Mouse (Mus musculus) CD4-positive, CD25-positive, alpha-beta regulatory T cell, adult 9 weeks (primary cell): Measurements from ENCODE around the gene Zfp955b. TPM values are rescaled to one million over a fixed set of nuclear protein-coding genes. Genes with fewer than 3 reads are reported as not detected.

Source experiments
- polyA plus RNA-seq: library from polyadenylated mRNA; unstranded; fragments of 100-300 nt; shearing (Covaris generic); gene quantifications from one replicate; pipeline ENCODE4 v1.2.1, GENCODE M21; 2017

Zfp955b gene
- polyA plus RNA-seq = 11.3 TPM

DNA sequence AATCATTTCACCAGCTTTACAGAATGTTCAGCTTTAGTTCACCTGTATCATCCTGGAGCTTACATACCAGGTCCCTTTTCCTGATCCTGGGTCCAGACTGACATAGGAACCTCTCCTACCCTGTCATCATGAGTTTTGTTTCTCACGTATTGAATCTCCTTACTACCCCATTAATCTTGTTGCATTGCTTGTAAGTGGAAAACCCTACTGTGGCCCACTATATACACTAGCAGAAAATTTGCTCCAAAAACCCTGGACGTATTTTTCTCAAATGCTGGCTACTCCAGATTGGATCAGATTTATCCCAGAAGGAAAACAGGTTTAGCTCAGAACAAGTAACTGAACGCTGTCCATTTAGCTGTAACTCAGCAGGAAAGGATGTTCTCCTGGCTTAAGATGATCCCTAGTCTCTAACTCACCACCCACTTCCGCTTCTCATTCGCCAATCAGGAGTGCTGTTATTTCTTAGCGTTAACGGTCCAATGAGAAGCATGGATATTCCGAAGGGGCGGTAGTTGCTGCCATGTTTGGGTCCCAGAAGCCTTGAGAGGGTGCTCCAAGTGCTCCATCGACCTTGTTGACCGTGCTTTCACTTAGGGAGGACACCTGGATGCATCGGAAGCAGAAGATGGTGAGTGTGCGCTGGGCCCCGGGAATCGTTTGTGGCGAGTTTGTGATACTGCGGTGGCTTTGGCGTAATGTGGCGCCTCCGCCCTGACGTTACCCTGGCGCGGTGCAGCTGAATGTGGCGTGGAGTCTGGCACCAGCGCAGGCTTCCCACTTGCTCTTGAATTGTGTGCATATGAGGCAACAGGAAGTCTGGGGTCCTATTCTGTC lies at the start of gene Zfp955b:
TSS of gene Zfp955b (plus strand) at position 506 of the 837 bp plus-strand sequence.

DNA sequence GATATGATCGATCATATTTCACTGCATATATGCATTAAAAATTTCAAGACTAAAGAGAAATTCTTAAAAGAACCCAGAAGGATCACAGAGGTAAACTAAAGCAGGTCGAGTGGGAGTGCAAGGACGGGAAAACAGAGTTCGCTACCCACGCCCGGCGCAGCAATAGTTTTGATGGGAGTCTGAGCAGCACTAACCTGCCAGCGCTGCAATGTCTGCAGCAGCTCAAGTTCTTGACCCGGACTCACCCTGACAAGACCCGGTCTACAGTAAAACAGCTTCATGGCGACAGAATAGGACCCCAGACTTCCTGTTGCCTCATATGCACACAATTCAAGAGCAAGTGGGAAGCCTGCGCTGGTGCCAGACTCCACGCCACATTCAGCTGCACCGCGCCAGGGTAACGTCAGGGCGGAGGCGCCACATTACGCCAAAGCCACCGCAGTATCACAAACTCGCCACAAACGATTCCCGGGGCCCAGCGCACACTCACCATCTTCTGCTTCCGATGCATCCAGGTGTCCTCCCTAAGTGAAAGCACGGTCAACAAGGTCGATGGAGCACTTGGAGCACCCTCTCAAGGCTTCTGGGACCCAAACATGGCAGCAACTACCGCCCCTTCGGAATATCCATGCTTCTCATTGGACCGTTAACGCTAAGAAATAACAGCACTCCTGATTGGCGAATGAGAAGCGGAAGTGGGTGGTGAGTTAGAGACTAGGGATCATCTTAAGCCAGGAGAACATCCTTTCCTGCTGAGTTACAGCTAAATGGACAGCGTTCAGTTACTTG lies 34.6 kb upstream of the Zfp955b start, which contains the start of gene Zfp955a:
TSS of gene Zfp955a (minus strand) at position 616 of the 789 bp plus-strand sequence.

DNA sequence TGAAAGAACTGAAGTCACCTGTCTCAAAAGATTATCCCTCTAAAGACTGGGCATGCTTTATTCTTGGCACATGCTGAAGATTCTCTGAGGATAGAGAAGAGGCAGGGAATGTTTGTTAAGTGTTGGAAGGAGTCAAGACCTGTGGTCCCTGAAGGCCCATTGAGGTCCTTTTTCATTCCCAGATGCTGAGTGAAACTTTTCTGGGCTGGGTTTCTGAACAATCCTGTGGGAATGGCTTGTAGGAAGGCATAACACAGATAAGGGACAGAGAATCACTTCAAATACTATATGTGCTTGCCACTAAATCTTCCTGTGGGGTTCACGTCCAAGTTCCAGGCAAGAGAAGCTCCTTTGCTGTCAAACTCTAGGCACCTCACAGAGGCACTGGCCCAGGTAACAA lies 25.0 kb upstream of the Zfp955b start, which contains the start of gene Olfr63:
TSS of gene Olfr63 (plus strand) at position 301 of the 400 bp plus-strand sequence.

Other genes with a start within 250 kb of the Zfp955b start
- gene 4921501E09Rik, start 221.5 kb upstream of the Zfp955b start, polyA plus RNA-seq = not detected
- 8.9 TPM for gene Zfp563, start 200.2 kb upstream of the Zfp955b start, polyA plus RNA-seq
- not detected for gene Morc2b, start 149.9 kb upstream of the Zfp955b start, polyA plus RNA-seq
- not detected for gene Olfr55, start 121.1 kb upstream of the Zfp955b start, polyA plus RNA-seq
- not detected for gene Olfr239, start 98.2 kb upstream of the Zfp955b start, polyA plus RNA-seq
- gene Olfr1564, start 67.9 kb upstream of the Zfp955b start, polyA plus RNA-seq = not detected
- gene Zfp955a, start 34.4 kb upstream of the Zfp955b start, polyA plus RNA-seq = 22.1 TPM
- not detected for gene Olfr63, start 24.9 kb upstream of the Zfp955b start, polyA plus RNA-seq
- 13.8 TPM for gene Zfp81, start 69.3 kb downstream of the Zfp955b start, polyA plus RNA-seq
- 9.4 TPM for gene Zfp101, start 105.1 kb downstream of the Zfp955b start, polyA plus RNA-seq
- not detected for gene Actl9, start 143.4 kb downstream of the Zfp955b start, polyA plus RNA-seq
- 134 TPM for gene Adamts10, start 234.7 kb downstream of the Zfp955b start, polyA plus RNA-seq